Mouse (Mus musculus): ENCODE results near the gene Zfp938.

The Zfp938 gene

DNA sequence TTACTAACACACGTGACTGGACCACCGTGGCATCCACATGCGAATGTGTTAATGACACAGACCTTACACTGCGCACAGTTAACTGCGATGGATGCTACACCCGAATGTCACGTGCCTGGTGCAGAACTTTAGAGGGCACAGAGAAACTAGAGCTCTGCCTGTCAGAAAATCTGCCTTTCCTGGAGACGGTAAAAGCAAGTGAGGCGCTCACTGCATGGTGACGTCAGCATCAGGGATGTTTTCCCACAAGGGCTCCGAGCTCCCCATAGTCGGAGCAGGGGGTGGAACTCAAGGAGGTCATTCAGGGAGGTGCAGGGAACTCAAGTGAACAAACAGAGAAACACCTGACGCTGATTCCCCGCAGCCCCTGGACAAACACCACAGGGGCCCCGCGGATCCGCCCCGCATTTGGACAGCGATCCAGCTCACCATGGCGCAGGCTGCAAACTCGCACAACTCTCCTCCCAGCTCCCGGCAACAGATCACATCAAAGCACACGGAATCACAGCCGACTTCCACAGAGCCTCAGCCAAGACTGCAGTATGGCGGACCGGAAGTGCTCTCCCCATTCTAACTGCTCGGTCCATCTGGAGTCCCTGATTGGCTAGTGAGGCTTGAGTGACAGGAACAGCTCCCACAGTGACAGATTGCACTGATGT, at the start of gene Zfp938:
Zfp938 (minus strand) TSS at position 539 of the 659 bp plus-strand sequence.
- no peak for DNase-seq (ENCODE audit: extremely low read depth, low read depth)

DNA sequence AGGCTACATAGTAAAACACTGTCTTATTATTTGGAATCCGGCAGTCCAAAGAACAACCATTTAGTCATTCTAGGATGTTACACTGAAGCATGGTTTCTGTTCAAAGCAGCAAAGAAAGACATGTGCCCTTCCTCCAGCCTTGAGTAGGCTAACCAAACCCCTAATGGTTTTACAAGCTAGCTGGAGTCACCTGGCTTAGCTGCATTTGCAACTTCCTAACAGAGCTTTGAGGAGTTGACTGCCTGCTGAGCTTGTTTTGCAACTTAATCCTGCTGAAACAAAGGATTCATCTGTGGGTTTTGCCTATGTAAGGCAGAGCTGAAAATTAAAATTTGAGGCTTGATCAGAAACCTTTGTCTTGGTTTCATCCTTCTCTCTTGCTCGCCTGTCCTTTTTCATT, 16.3 kb upstream of the Zfp938 start:
- DNase-seq (ENCODE audit: extremely low read depth, low read depth): no peak

DNA sequence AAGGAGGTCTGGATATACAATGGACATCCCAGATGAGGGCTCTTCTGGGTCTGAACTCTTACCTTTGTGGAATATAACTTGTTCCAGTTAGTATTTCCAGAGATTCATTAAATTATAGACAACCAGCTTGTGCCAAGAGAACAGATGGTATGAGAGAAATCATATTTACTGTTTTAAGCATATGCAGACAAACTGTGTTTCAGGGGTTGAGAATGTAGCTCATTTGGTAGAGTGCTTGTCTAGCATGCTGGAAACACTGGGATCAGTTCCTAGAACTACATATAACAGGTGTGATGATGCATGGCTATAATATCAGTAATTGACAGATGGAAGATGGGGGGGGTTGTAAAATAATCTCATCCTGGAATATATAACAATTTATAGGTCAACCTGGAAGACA, 3.9 kb upstream of the Zfp938 start:
- no peak for DNase-seq (ENCODE audit: extremely low read depth, low read depth)

DNA sequence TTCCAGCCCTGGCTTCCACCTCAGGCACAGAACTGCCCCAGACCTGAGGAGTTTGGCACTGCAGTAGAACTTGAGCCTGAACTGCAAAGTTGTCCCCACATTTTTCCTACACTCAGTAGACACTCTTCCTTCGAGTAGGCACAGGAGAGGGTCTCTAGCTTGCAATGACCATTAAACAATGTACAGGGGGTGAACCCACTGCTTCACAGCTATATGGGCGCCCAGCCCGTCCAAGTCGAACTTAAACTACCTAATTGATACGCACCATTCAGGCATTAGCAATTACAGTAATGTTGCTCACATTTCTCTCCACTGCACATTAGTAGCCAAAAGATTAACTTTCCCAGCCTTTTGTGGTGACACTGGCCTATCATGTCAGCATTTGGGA, 315 bp upstream of the Zfp938 start:
- no peak for DNase-seq (ENCODE audit: extremely low read depth, low read depth)

- DNase-seq (ENCODE audit: extremely low read depth, low read depth): no peak
Observed at GRCm38 (mm10) chr10:82178257-82179064, 62.6 kb downstream of the Zfp938 start.
